Mouse (Mus musculus) brain, adult 2 months (tissue): ENCODE measurements around the gene Rap1gap.

ENCODE experiments used
- DNase-seq: peaks from one replicate; pipeline ENCODE4 v3.0.0; 2011; ENCODE audit warnings: low read depth, low spot score

Rap1gap gene

GRCm38 (mm10) chr4:137661547-137661946 lies 3.0 kb upstream of the Rap1gap start:
- DNase-seq, result peak; percentile 82

- DNase-seq, result no peak
Measured at GRCm38 (mm10) chr4:137663491-137663890, 1.0 kb upstream of the Rap1gap start.

- DNase-seq, result peak; percentile 74
Measured at GRCm38 (mm10) chr4:137664980-137665675, 602 bp downstream of the Rap1gap start.

GRCm38 (mm10) chr4:137665791-137666190 lies 1.3 kb downstream of the Rap1gap start:
- no peak for DNase-seq

- DNase-seq, result no peak
Measured at GRCm38 (mm10) chr4:137666283-137666957, 1.9 kb downstream of the Rap1gap start.

GRCm38 (mm10) chr4:137666958-137667345 lies 2.4 kb downstream of the Rap1gap start:
- DNase-seq, result peak; percentile 80

- DNase-seq, result peak; percentile 90
Measured at GRCm38 (mm10) chr4:137667747-137668146, 3.2 kb downstream of the Rap1gap start.

GRCm38 (mm10) chr4:137671711-137672500 lies 7.4 kb downstream of the Rap1gap start:
- no peak for DNase-seq

- peak; percentile 85 for DNase-seq
Measured at GRCm38 (mm10) chr4:137675566-137675965, 11.0 kb downstream of the Rap1gap start.

GRCm38 (mm10) chr4:137676057-137676456 lies 11.5 kb downstream of the Rap1gap start:
- DNase-seq, result peak; percentile 86

- peak; percentile 84 for DNase-seq
Measured at GRCm38 (mm10) chr4:137676700-137677484, 12.4 kb downstream of the Rap1gap start.

GRCm38 (mm10) chr4:137677906-137678305 lies 13.4 kb downstream of the Rap1gap start:
- peak; percentile 94 for DNase-seq

GRCm38 (mm10) chr4:137678568-137678967 lies 14.0 kb downstream of the Rap1gap start:
- no peak for DNase-seq

- DNase-seq, result peak; percentile 80
Measured at GRCm38 (mm10) chr4:137679979-137680550, 15.5 kb downstream of the Rap1gap start.

GRCm38 (mm10) chr4:137680721-137681120 lies 16.2 kb downstream of the Rap1gap start:
- no peak for DNase-seq

- peak; percentile 87 for DNase-seq
Measured at GRCm38 (mm10) chr4:137681408-137682104, 17.0 kb downstream of the Rap1gap start.

- DNase-seq, result peak; percentile 73
Measured at GRCm38 (mm10) chr4:137682961-137683453, 18.5 kb downstream of the Rap1gap start.

- DNase-seq, result no peak
Measured at GRCm38 (mm10) chr4:137684830-137685343, 20.4 kb downstream of the Rap1gap start.

GRCm38 (mm10) chr4:137686303-137686702 lies 21.8 kb downstream of the Rap1gap start:
- no peak for DNase-seq

GRCm38 (mm10) chr4:137687234-137687825 lies 22.8 kb downstream of the Rap1gap start:
- no peak for DNase-seq
